Mouse (Mus musculus): Measurements from ENCODE around the gene Tmem235. TPM values are rescaled to one million over a fixed set of nuclear protein-coding genes. Genes with fewer than 3 reads are reported as not detected.

The Tmem235 gene
- total and polyA plus RNA-seq, 3 experiments, result not detected

- no peak for TF ChIP-seq NRF1 (IDR thresholded peaks at IDR 0.05; ENCODE audit: low read depth, low read length)
- TF ChIP-seq TBP (conservative IDR thresholded peaks at IDR 0.05; ENCODE audit: low read depth, low read length), result no peak
- peak; percentile 60; the same call in 1 of the 2 replicates for TF ChIP-seq EP300 (IDR thresholded peaks at IDR 0.05; ENCODE audit: low read length)
- TF ChIP-seq BHLHE40 (IDR thresholded peaks at IDR 0.05; ENCODE audit: low read depth, low read length), result peak; percentile 49; the same call in 1 of the 2 replicates
- TF ChIP-seq CHD1 (IDR thresholded peaks at IDR 0.05; ENCODE audit: low read depth, low read length), result no peak
- peak; percentile 73 for TF ChIP-seq MEF2A (IDR thresholded peaks at IDR 0.05; ENCODE audit: borderline replicate concordance, low read depth, low read length)
- TF ChIP-seq MYC (IDR thresholded peaks at IDR 0.05; ENCODE audit: low read depth, low read length), result no peak
- no peak for TF ChIP-seq NELFE (IDR thresholded peaks at IDR 0.05; ENCODE audit: low read depth, low read length)
- no peak for TF ChIP-seq MAX (IDR thresholded peaks at IDR 0.05; ENCODE audit: low read length)
- TF ChIP-seq USF1 (IDR thresholded peaks at IDR 0.05; ENCODE audit: low read depth, low read length), result no peak
- TF ChIP-seq RAD21 (IDR thresholded peaks at IDR 0.05; ENCODE audit: low read depth, low read length), result no peak
- TF ChIP-seq ZMIZ1 (IDR thresholded peaks at IDR 0.05; ENCODE audit: low read depth, low read length), result no peak
- TF ChIP-seq KAT2A (IDR thresholded peaks at IDR 0.05; ENCODE audit: insufficient replicate concordance, low read length), result peak; percentile 64; the same call in 1 of the 2 replicates
- peak; percentile 84 for TF ChIP-seq CHD2 (IDR thresholded peaks at IDR 0.05; ENCODE audit: low read length)
- no peak for TF ChIP-seq POLR2A (IDR thresholded peaks at IDR 0.05; ENCODE audit: low read depth, low read length)
- TF ChIP-seq UBTF (IDR thresholded peaks at IDR 0.05; ENCODE audit: low read depth, low read length), result no peak
These were observed 41.7 kb downstream of the Tmem235 start (continued) for GRCm38 (mm10) chr11:117902282-117902681.

- Histone ChIP-seq H3K9ac (ENCODE audit: insufficient read depth, low read depth) (no peak overlapping the region), H3K79me2 (replicated peaks; ENCODE audit: control insufficient read depth, extremely low read depth, insufficient read depth, poor library complexity, severe bottlenecking) (no peaks in the 10 kb centered on the region), H3K4me3 (replicated peaks in 1 of 3; ENCODE audit: low read depth in 2 of 3, low read length in 2 of 3, poor library complexity in 1 of 3) (no peak overlapping the region), H3K36me3 (replicated peaks in 1 of 2; ENCODE audit: control insufficient read depth in 1 of 2, insufficient read depth in 1 of 2, low read length in 1 of 2) (no peaks in the 10 kb centered on the region), H3K27me3 (replicated peaks) (peaks cover 38% of the 10 kb centered on the region), H3K9me3 (replicated peaks; ENCODE audit: low read length) (peaks cover 10% of the 10 kb centered on the region), H3K4me2 (ENCODE audit: insufficient read depth, low read depth, poor library complexity, severe bottlenecking) (no peak overlapping the region), H3K4me1 (ENCODE audit: control insufficient read depth in 1 of 2, insufficient read depth in 2 of 2) (peaks cover 16 to 31% of the 10 kb centered on the region in 2 experiments), H3K27ac (ENCODE audit: insufficient read depth, low read depth) (no peak overlapping the region)
- dilution Hi-C loops (cut with MboI; ENCODE audit: extremely low pct_ligation_motif_present, extremely low pct_unique_long_range_greater_than_20kb, low sequenced_read_pairs), result no loop called here
- TF ChIP-seq MAX (IDR thresholded peaks at IDR 0.05; ENCODE audit: low read length), result no peak
- no peak for TF ChIP-seq MEF2A (IDR thresholded peaks at IDR 0.05; ENCODE audit: borderline replicate concordance, low read depth, low read length)
- no peak for TF ChIP-seq TCF12 (IDR thresholded peaks at IDR 0.05; ENCODE audit: low read depth, low read length)
- no peak for TF ChIP-seq BHLHE40 (IDR thresholded peaks at IDR 0.05; ENCODE audit: low read depth, low read length)
- no peak for TF ChIP-seq ELF1 (IDR thresholded peaks at IDR 0.05; ENCODE audit: low read depth, low read length)
- TF ChIP-seq CHD1 (IDR thresholded peaks at IDR 0.05; ENCODE audit: low read depth, low read length), result no peak
- no peak for TF ChIP-seq NELFE (IDR thresholded peaks at IDR 0.05; ENCODE audit: low read depth, low read length)
- no peak for TF ChIP-seq POLR2AphosphoS2 (IDR thresholded peaks at IDR 0.05; ENCODE audit: low read depth, low read length)
- no peak for TF ChIP-seq ZKSCAN1 (IDR thresholded peaks at IDR 0.05; ENCODE audit: borderline replicate concordance, low read depth, low read length)
- TF ChIP-seq CHD2 (IDR thresholded peaks at IDR 0.05; ENCODE audit: low read length), result no peak
- no peak for TF ChIP-seq SMC3 (IDR thresholded peaks at IDR 0.05; ENCODE audit: low read depth, low read length)
- no peak for TF ChIP-seq USF1 (IDR thresholded peaks at IDR 0.05; ENCODE audit: low read depth, low read length)
- in situ Hi-C loops (cut with MboI; ENCODE audit: low pct_ligation_motif_present, low pct_unique_long_range_greater_than_20kb, low sequenced_read_pairs), result no loop called here
- DNase-seq (ENCODE audit: extremely low read depth), result no peak
These were observed 43.9 kb downstream of the Tmem235 start for GRCm38 (mm10) chr11:117904442-117904841.

All from CH12.LX (cell line).